Mouse (Mus musculus): ENCODE measurements around the gene Dact1. TPM values are rescaled to one million over a fixed set of nuclear protein-coding genes. Genes with fewer than 3 reads are reported as not detected.
A peak's percentile ranks its signal among the peaks of the same experiment; 100 is the strongest.

Gene Dact1
- 8.6 and 9.7 TPM in 2 replicates for polyA plus RNA-seq (2015; fragmentation: Nextera tagmentation; extraction: Ambion mirVana)

- Histone ChIP-seq H3K36me3 (peaks cover 20% of the 10 kb centered on the region), H3K9me3 (no peaks in the 10 kb centered on the region), H3K9ac (peak within 1 kb of the TSS; percentile 96), H3K4me2 (peak within 1 kb of the TSS; percentile 78), H3K27ac (replicated peaks) (peak within 1 kb of the TSS; percentile 94), H3K4me1 (peaks cover 35% of the 10 kb centered on the region), H3K4me3 (peak within 1 kb of the TSS; percentile 90), H3K27me3 (replicated peaks) (peaks cover 10% of the 10 kb centered on the region; the same call in 1 of the 2 replicates)
- ATAC-seq (ENCODE audit: extremely low read depth, insufficient number of reproducible peaks, low FRiP score, low TSS enrichment) = peak; percentile 78
- WGBS = under 1% methylated on average over 62 of the region's 76 CpGs
Observed at GRCm38 (mm10) chr12:71309581-71310067, at the start of gene Dact1. Dact1 (plus strand) TSS chr12:71309884.

- Histone ChIP-seq H3K4me2 (no peak overlapping the region), H3K36me3 (no peaks in the 10 kb centered on the region), H3K4me3 (no peak overlapping the region), H3K9ac (no peak overlapping the region), H3K9me3 (peaks cover 4% of the 10 kb centered on the region; the same call in 1 of the 2 replicates), H3K4me1 (no peaks in the 10 kb centered on the region), H3K27me3 (replicated peaks) (no peaks in the 10 kb centered on the region), H3K27ac (replicated peaks) (no peak overlapping the region)
- 58% methylated on average over 4 of the region's 4 CpGs for whole genome bisulfite sequencing
- ATAC-seq (ENCODE audit: extremely low read depth, insufficient number of reproducible peaks, low FRiP score, low TSS enrichment) = no peak
Observed at GRCm38 (mm10) chr12:71264211-71264610, 45.5 kb upstream of the Dact1 start.

- no peak overlapping the region for H3K4me2 ChIP-seq
- WGBS = 85% methylated on average over 7 of the region's 7 CpGs
- H3K4me3 ChIP-seq = no peak overlapping the region
- no peaks in the 10 kb centered on the region for H3K27me3 ChIP-seq (replicated peaks)
- no peak overlapping the region for H3K27ac ChIP-seq (replicated peaks)
- ATAC-seq (ENCODE audit: extremely low read depth, insufficient number of reproducible peaks, low FRiP score, low TSS enrichment) = no peak
- H3K9me3 ChIP-seq = peaks cover 4% of the 10 kb centered on the region; the same call in 1 of the 2 replicates
- H3K9ac ChIP-seq = no peak overlapping the region
- no peaks in the 10 kb centered on the region for H3K4me1 ChIP-seq
- no peaks in the 10 kb centered on the region for H3K36me3 ChIP-seq
Observed at GRCm38 (mm10) chr12:71269367-71269766, 40.3 kb upstream of the Dact1 start.

GRCm38 (mm10) chr12:71271131-71271530 lies 38.6 kb upstream of the Dact1 start:
- Histone ChIP-seq H3K9me3 (peaks cover 7% of the 10 kb centered on the region; the same call in 1 of the 2 replicates), H3K4me1 (peaks cover under 1% of the 10 kb centered on the region), H3K27me3 (replicated peaks) (no peaks in the 10 kb centered on the region), H3K4me3 (no peak overlapping the region), H3K36me3 (no peaks in the 10 kb centered on the region), H3K27ac (replicated peaks) (no peak overlapping the region), H3K9ac (no peak overlapping the region), H3K4me2 (no peak overlapping the region)
- no peak for ATAC-seq (ENCODE audit: extremely low read depth, insufficient number of reproducible peaks, low FRiP score, low TSS enrichment)
- 74% methylated on average over 5 of the region's 5 CpGs for WGBS

GRCm38 (mm10) chr12:71274519-71275237 lies 35.0 kb upstream of the Dact1 start:
- H3K9ac ChIP-seq = no peak overlapping the region
- no peak overlapping the region for H3K4me3 ChIP-seq
- peaks cover 18% of the 10 kb centered on the region for H3K4me1 ChIP-seq
- no peak overlapping the region for H3K27ac ChIP-seq (replicated peaks)
- ATAC-seq (ENCODE audit: extremely low read depth, insufficient number of reproducible peaks, low FRiP score, low TSS enrichment) = no peak
- no peaks in the 10 kb centered on the region; the same call in 1 of the 2 replicates for H3K27me3 ChIP-seq (replicated peaks)
- no peak overlapping the region for H3K4me2 ChIP-seq
- H3K9me3 ChIP-seq = 0 out of 2 replicates have a peak, but pooled peaks cover 4% of the 10 kb centered on the region
- H3K36me3 ChIP-seq = no peaks in the 10 kb centered on the region
- WGBS = 87% methylated on average over 5 of the region's 5 CpGs

GRCm38 (mm10) chr12:71275906-71276595 lies 33.6 kb upstream of the Dact1 start:
- no peak overlapping the region for H3K4me3 ChIP-seq
- H3K4me1 ChIP-seq = peaks cover 19% of the 10 kb centered on the region
- no peak overlapping the region for H3K9ac ChIP-seq
- 63% methylated on average over 8 of the region's 8 CpGs for WGBS
- no peaks in the 10 kb centered on the region for H3K36me3 ChIP-seq
- H3K27ac ChIP-seq (replicated peaks) = no peak overlapping the region
- H3K4me2 ChIP-seq = no peak overlapping the region
- 0 out of 2 replicates have a peak, but pooled peaks cover 4% of the 10 kb centered on the region for H3K9me3 ChIP-seq
- no peaks in the 10 kb centered on the region; the same call in 1 of the 2 replicates for H3K27me3 ChIP-seq (replicated peaks)
- no peak for ATAC-seq (ENCODE audit: extremely low read depth, insufficient number of reproducible peaks, low FRiP score, low TSS enrichment)

- Histone ChIP-seq H3K4me2 (no peak overlapping the region), H3K27me3 (replicated peaks) (no peaks in the 10 kb centered on the region; the same call in 1 of the 2 replicates), H3K9ac (no peak overlapping the region), H3K4me1 (peaks cover 19% of the 10 kb centered on the region), H3K9me3 (peaks cover 11% of the 10 kb centered on the region; the same call in 1 of the 2 replicates), H3K27ac (replicated peaks) (no peak overlapping the region), H3K36me3 (no peaks in the 10 kb centered on the region), H3K4me3 (no peak overlapping the region)
- no peak for ATAC-seq (ENCODE audit: extremely low read depth, insufficient number of reproducible peaks, low FRiP score, low TSS enrichment)
- WGBS = 65% methylated on average over 12 of the region's 12 CpGs
Observed at GRCm38 (mm10) chr12:71279521-71280262, 30.0 kb upstream of the Dact1 start.

- Histone ChIP-seq H3K36me3 (no peaks in the 10 kb centered on the region), H3K4me3 (no peak overlapping the region), H3K27me3 (replicated peaks) (no peaks in the 10 kb centered on the region; the same call in 1 of the 2 replicates), H3K9ac (no peak overlapping the region), H3K4me2 (no peak overlapping the region), H3K4me1 (peaks cover 17% of the 10 kb centered on the region), H3K9me3 (peaks cover 11% of the 10 kb centered on the region; the same call in 1 of the 2 replicates), H3K27ac (replicated peaks) (no peak overlapping the region)
- ATAC-seq (ENCODE audit: extremely low read depth, insufficient number of reproducible peaks, low FRiP score, low TSS enrichment) = no peak
- WGBS = 73% methylated on average over 12 of the region's 12 CpGs
Observed at GRCm38 (mm10) chr12:71281201-71281768, 28.4 kb upstream of the Dact1 start.

GRCm38 (mm10) chr12:71285399-71285798 lies 24.3 kb upstream of the Dact1 start:
- peaks cover 11% of the 10 kb centered on the region; the same call in 1 of the 2 replicates for H3K9me3 ChIP-seq
- no peak overlapping the region for H3K4me3 ChIP-seq
- no peak overlapping the region for H3K9ac ChIP-seq
- no peaks in the 10 kb centered on the region for H3K36me3 ChIP-seq
- peaks cover 4% of the 10 kb centered on the region for H3K27me3 ChIP-seq (replicated peaks)
- H3K4me1 ChIP-seq = no peaks in the 10 kb centered on the region
- ATAC-seq (ENCODE audit: extremely low read depth, insufficient number of reproducible peaks, low FRiP score, low TSS enrichment) = 0 out of 2 replicates have a peak, but pooled peaks have one; percentile 5
- no peak overlapping the region for H3K4me2 ChIP-seq
- H3K27ac ChIP-seq (replicated peaks) = no peak overlapping the region

- Histone ChIP-seq H3K9ac (no peak overlapping the region), H3K27ac (replicated peaks) (no peak overlapping the region), H3K27me3 (replicated peaks) (peaks cover 14% of the 10 kb centered on the region), H3K4me1 (peaks cover 9% of the 10 kb centered on the region), H3K4me3 (no peak overlapping the region), H3K9me3 (no peaks in the 10 kb centered on the region), H3K36me3 (no peaks in the 10 kb centered on the region), H3K4me2 (no peak overlapping the region)
- 64% methylated on average over 2 of the region's 2 CpGs for WGBS
- ATAC-seq (ENCODE audit: extremely low read depth, insufficient number of reproducible peaks, low FRiP score, low TSS enrichment) = no peak
Observed at GRCm38 (mm10) chr12:71290460-71290859, 19.2 kb upstream of the Dact1 start.

Measured in heart, embryonic 13.5 days (tissue).